ENCODE assay signal across 9 mouse cellular contexts in genomic region chr1:51615523-51615922, GRCm38 (mm10).
DNase-seq lines count a peak whose midpoint lies in the region; ATAC-seq and TF ChIP-seq lines count a peak whose summit lies in the region.
"Had no signal": no experiment of that assay in that cellular context is flagged by ENCODE, and none has a peak within 500 bp of the region (broad histone marks: within the 10 kb centered on the region; RNA-seq: fewer than 3 reads in every experiment).

No protein-coding gene starts in this region.

- no peak overlapping the region for H3K4me2 ChIP-seq in heart, postnatal 0 days (ENCODE audit: low read depth, low read length)
- H3K4me2 ChIP-seq in forebrain, postnatal 0 days (ENCODE audit: low read depth), result no peak overlapping the region
- H3K4me2 ChIP-seq: stomach, embryonic 15.5 days had no signal

- peak; percentile 79 for TF ChIP-seq CTCF in heart, postnatal 0 days (IDR thresholded peaks at IDR 0.05; ENCODE audit: low read depth)
- TF ChIP-seq CTCF in ES-Bruce4 (IDR thresholded peaks at IDR 0.05; ENCODE audit: low read depth, low read length), result peak; percentile 43
- TF ChIP-seq CTCF in forebrain, postnatal 0 days (IDR thresholded peaks at IDR 0.05; ENCODE audit: low read depth), result peak; percentile 82
- TF ChIP-seq CTCF in small intestine, adult 2 months (IDR thresholded peaks at IDR 0.05; ENCODE audit: extremely low read depth, insufficient read length, insufficient replicate concordance, low read depth, low read length), result peak; percentile 61; the same call in 1 of the 2 replicates

- no peaks in the 10 kb centered on the region for H3K36me3 ChIP-seq in heart, postnatal 0 days (replicated peaks; ENCODE audit: control insufficient read depth, insufficient read depth, low read length)
- no peaks in the 10 kb centered on the region for H3K36me3 ChIP-seq in heart, embryonic 10.5 days
- H3K36me3 ChIP-seq in ES-Bruce4 (ENCODE audit: control insufficient read depth, insufficient read depth, low read length, poor library complexity, severe bottlenecking), result no peaks in the 10 kb centered on the region
- no peaks in the 10 kb centered on the region for H3K36me3 ChIP-seq in forebrain, postnatal 0 days (ENCODE audit: insufficient read depth)
- H3K36me3 ChIP-seq in small intestine, adult 2 months (ENCODE audit: control insufficient read depth, insufficient read depth, low read length), result no peaks in the 10 kb centered on the region
- H3K36me3 ChIP-seq: stomach, embryonic 15.5 days had no signal

- H3K4me3 ChIP-seq in heart, postnatal 0 days (ENCODE audit: low read depth, low read length), result no peak overlapping the region
- H3K4me3 ChIP-seq in heart, embryonic 10.5 days, result no peak overlapping the region
- H3K4me3 ChIP-seq in ES-Bruce4 (ENCODE audit: low read depth, low read length), result no peak overlapping the region
- H3K4me3 ChIP-seq in forebrain, postnatal 0 days (ENCODE audit: low read depth, low read length), result no peak overlapping the region
- no peak overlapping the region for H3K4me3 ChIP-seq in small intestine, adult 2 months (ENCODE audit: low read depth, low read length)
- H3K4me3 ChIP-seq: stomach, embryonic 15.5 days had no signal

- H3K9me3 ChIP-seq in heart, postnatal 0 days (replicated peaks; ENCODE audit: control insufficient read depth, low read length), result no peaks in the 10 kb centered on the region
- H3K9me3 ChIP-seq in heart, embryonic 10.5 days, result no peaks in the 10 kb centered on the region
- no peaks in the 10 kb centered on the region for H3K9me3 ChIP-seq in ES-Bruce4 (replicated peaks; ENCODE audit: control insufficient read depth, insufficient read depth, low read length, poor library complexity, severe bottlenecking)
- H3K9me3 ChIP-seq in forebrain, postnatal 0 days (ENCODE audit: low read length), result no peaks in the 10 kb centered on the region
- H3K9me3 ChIP-seq: stomach, embryonic 15.5 days had no signal

- no peak overlapping the region for H3K27ac ChIP-seq in heart, postnatal 0 days (ENCODE audit: low read depth)
- no peak overlapping the region for H3K27ac ChIP-seq in heart, embryonic 10.5 days
- H3K27ac ChIP-seq in ES-Bruce4 (ENCODE audit: insufficient read depth, low read length), result no peak overlapping the region
- H3K27ac ChIP-seq in forebrain, postnatal 0 days (ENCODE audit: low read depth, low read length), result no peak overlapping the region
- no peak overlapping the region for H3K27ac ChIP-seq in small intestine, adult 2 months (ENCODE audit: insufficient read depth, low read depth, low read length)
- H3K27ac ChIP-seq: stomach, embryonic 15.5 days had no signal

- H3K9ac ChIP-seq in heart, postnatal 0 days (replicated peaks; ENCODE audit: low read depth, low read length), result no peak overlapping the region
- no peak overlapping the region; the same call in 1 of the 2 replicates for H3K9ac ChIP-seq in ES-Bruce4 (ENCODE audit: low read depth, poor library complexity, severe bottlenecking)
- no peak overlapping the region for H3K9ac ChIP-seq in forebrain, postnatal 0 days
- H3K9ac ChIP-seq: stomach, embryonic 15.5 days had no signal

- no peak for ATAC-seq in heart, postnatal 0 days (ENCODE audit: insufficient read depth, low read depth)
- ATAC-seq in forebrain, postnatal 0 days, result peak; percentile 65

- no peaks in the 10 kb centered on the region for H3K4me1 ChIP-seq in heart, postnatal 0 days (ENCODE audit: control insufficient read depth, insufficient read depth)
- no peaks in the 10 kb centered on the region for H3K4me1 ChIP-seq in heart, embryonic 10.5 days
- H3K4me1 ChIP-seq in ES-Bruce4 (ENCODE audit: control insufficient read depth, insufficient read depth, low read length), result no peaks in the 10 kb centered on the region
- H3K4me1 ChIP-seq in forebrain, postnatal 0 days (ENCODE audit: insufficient read depth), result peaks cover 10% of the 10 kb centered on the region
- H3K4me1 ChIP-seq in small intestine, adult 2 months (ENCODE audit: control insufficient read depth, insufficient read depth, insufficient read length, low read length), result no peaks in the 10 kb centered on the region

- TF ChIP-seq EP300 in heart, postnatal 0 days (IDR thresholded peaks at IDR 0.05; ENCODE audit: low read depth), result no peak
- TF ChIP-seq EP300 in ES-Bruce4 (IDR thresholded peaks at IDR 0.05; ENCODE audit: insufficient read depth, low read depth, low read length), result no peak

- no peak for TF ChIP-seq POLR2A in ES-Bruce4 (IDR thresholded peaks at IDR 0.05; ENCODE audit: insufficient read depth, low read length)
- no peak for TF ChIP-seq POLR2A in small intestine, adult 2 months (IDR thresholded peaks at IDR 0.05; ENCODE audit: low read depth, low read length)

- no peaks in the 10 kb centered on the region for H3K27me3 ChIP-seq in heart, postnatal 0 days (ENCODE audit: control insufficient read depth, insufficient read depth, low read length)
- no peaks in the 10 kb centered on the region for H3K27me3 ChIP-seq in heart, embryonic 10.5 days (ENCODE audit: insufficient read depth, poor library complexity, severe bottlenecking)
- H3K27me3 ChIP-seq in ES-Bruce4 (ENCODE audit: control insufficient read depth, insufficient read depth, low read length, poor library complexity, severe bottlenecking), result no peaks in the 10 kb centered on the region
- H3K27me3 ChIP-seq in forebrain, postnatal 0 days (ENCODE audit: insufficient read depth, low read length), result no peaks in the 10 kb centered on the region
- H3K27me3 ChIP-seq in small intestine, adult 2 months (ENCODE audit: control insufficient read depth, insufficient read depth, low read length), result no peaks in the 10 kb centered on the region
- H3K27me3 ChIP-seq: stomach, embryonic 15.5 days had no signal

- 20% methylated on average over 6 of the region's 6 CpGs for WGBS in heart, postnatal 0 days
- WGBS in heart, embryonic 10.5 days, result 21% methylated on average over 6 of the region's 6 CpGs
- 33% methylated on average over 6 of the region's 6 CpGs for WGBS in forebrain, postnatal 0 days
- WGBS in large intestine, adult 2 months, result 27% methylated on average over 6 of the region's 6 CpGs
- 29% methylated on average over 6 of the region's 6 CpGs for WGBS in small intestine, adult 2 months

- peak; percentile 40 for DNase-seq in heart, postnatal 0 days (ENCODE audit: low spot score)
- no peak for DNase-seq in heart, embryonic 10.5 days (ENCODE audit: low spot score)
- peak; percentile 59 for DNase-seq in cerebellum, adult 11-12 months
- peak; percentile 79 for DNase-seq in forebrain, postnatal 0 days
- DNase-seq in large intestine, adult 2 months (ENCODE audit: low read depth, low spot score), result peak; percentile 29
- DNase-seq in mesoderm, embryonic 11.5 days (ENCODE audit: low read depth, low spot score), result peak; percentile 47
